Mouse (Mus musculus) limb, embryonic 14.5 days (tissue): ENCODE results near the gene Olfr411. TPM values are rescaled to one million over a fixed set of nuclear protein-coding genes. Genes with fewer than 3 reads are reported as not detected.
A peak's percentile ranks its signal among the peaks of the same experiment; 100 is the strongest.

ENCODE experiments used
- ATAC-seq: fragments of 200-750 bp; cut with Nextera tagmentation; 2 replicates; pipeline ENCODE4 v1.8.0; 2017; ENCODE audit warnings: low read depth, moderate number of reproducible peaks, moderate TSS enrichment; ENCODE audit not compliant: low FRiP score
- DNase-seq: peaks from one replicate; pipeline ENCODE4 v3.0.0-alpha.2; 2015; ENCODE audit warnings: low spot score
- H3K27ac ChIP-seq: fragments of 300-500 bp; sonication (generic); replicated peaks from 2 replicates; pipeline ENCODE4 v1.5.1; 2014; ENCODE audit warnings: low read depth, mild to moderate bottlenecking, low read length, moderate library complexity, mixed read lengths
- H3K27me3 ChIP-seq: fragments of 300-500 bp; sonication (generic); 2 replicates; pipeline ENCODE4 v1.6.1; 2014; ENCODE audit warnings: low read length, mixed read lengths; ENCODE audit not compliant: control insufficient read depth, insufficient read depth
- H3K36me3 ChIP-seq: fragments of 300-500 bp; sonication (generic); 2 replicates; pipeline ENCODE4 v1.6.1; 2014; ENCODE audit warnings: mild to moderate bottlenecking, low read length, moderate library complexity, mixed read lengths; ENCODE audit not compliant: control insufficient read depth, insufficient read depth
- H3K4me1 ChIP-seq: fragments of 300-500 bp; sonication (generic); 2 replicates; pipeline ENCODE4 v1.6.1; 2014; ENCODE audit warnings: antibody characterized with exemption, low read length, mixed read lengths; ENCODE audit not compliant: control insufficient read depth, insufficient read depth
- H3K4me2 ChIP-seq: fragments of 300-500 bp; sonication (generic); replicated peaks from 2 replicates; pipeline ENCODE4 v1.6.1; 2014; ENCODE audit warnings: low read depth, mild to moderate bottlenecking, low read length, moderate library complexity; ENCODE audit not compliant: severe bottlenecking
- H3K4me3 ChIP-seq: fragments of 300-500 bp; sonication (generic); replicated peaks from 2 replicates; pipeline ENCODE4 v1.5.1; 2014; ENCODE audit warnings: low read length
- H3K9ac ChIP-seq: fragments of 300-500 bp; sonication (generic); 2 replicates; pipeline ENCODE4 v1.6.1; 2014; ENCODE audit warnings: mild to moderate bottlenecking, low read depth, low read length, moderate library complexity; ENCODE audit not compliant: severe bottlenecking
- H3K9me3 ChIP-seq: fragments of 300-500 bp; sonication (generic); 2 replicates; pipeline ENCODE4 v1.6.1; 2016; ENCODE audit warnings: low read length; ENCODE audit not compliant: control insufficient read depth
- POLR2A ChIP-seq: fragments of 200-500 bp; IDR thresholded peaks from 2 replicates; pipeline ENCODE4 v1.8.0; 2012; ENCODE audit warnings: inconsistent platforms, mild to moderate bottlenecking, moderate library complexity, borderline replicate concordance; ENCODE audit not compliant: insufficient read depth, insufficient read length; ENCODE audit errors: extremely low read depth
- WGBS: fragments of 180-500 bp; shearing (Covaris S2); extraction: QIAGEN DNeasy Blood & Tissue Kit; methylation state at CpG from one replicate; pipeline ENCODE4 v1.1.7; 2014; 5-methylcytosine and 5-hydroxymethylcytosine counted together
- polyA plus RNA-seq, 2 experiments: library from polyadenylated mRNA; depleted of rRNA in 1 of 2; stranded (reverse) in 1 of 2; unstranded in 1 of 2; fragments of >200 nt; fragmentation: Nextera tagmentation in 1 of 2; extraction: Ambion mirVana in 1 of 2; gene quantifications; 2 replicates each; pipeline versions ENCODE4 v1.2.1 to v1.2.3; 2012 to 2014

Olfr411 gene
- polyA plus RNA-seq, 2 experiments: not detected

DNA sequence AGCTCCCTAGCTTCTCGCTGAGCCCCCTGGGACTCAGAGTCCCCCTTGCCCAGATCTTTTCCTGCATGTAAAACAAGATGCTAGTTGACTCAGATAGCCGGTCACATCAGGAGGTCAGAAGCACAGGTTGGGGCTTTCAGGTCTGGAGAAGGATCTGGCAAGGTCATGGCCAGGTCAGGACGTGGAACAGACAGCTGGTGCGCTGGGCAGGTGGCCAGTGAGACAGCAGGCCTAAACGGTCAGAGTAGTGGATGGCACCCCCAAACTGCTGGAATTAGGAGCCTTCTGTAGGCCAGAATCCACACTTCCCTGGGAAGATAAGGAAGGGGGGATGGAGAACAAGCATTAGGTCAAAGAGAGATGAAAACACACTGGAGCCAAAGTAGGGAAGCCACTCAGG is 34.8 kb upstream of the Olfr411 start:
- Histone ChIP-seq H3K4me3 (no peak overlapping the region), H3K9me3 (no peaks in the 10 kb centered on the region), H3K36me3 (no peaks in the 10 kb centered on the region), H3K9ac (no peak overlapping the region), H3K4me2 (no peak overlapping the region), H3K27me3 (no peaks in the 10 kb centered on the region), H3K27ac (no peak overlapping the region), H3K4me1 (peaks cover 2% of the 10 kb centered on the region; the same call in 1 of the 2 replicates)
- no peak for TF ChIP-seq POLR2A
- no peak for DNase-seq
- ATAC-seq: no peak
- 72% methylated on average over 5 of the region's 5 CpGs for WGBS

- peaks cover 2% of the 10 kb centered on the region; the same call in 1 of the 2 replicates for H3K4me1 ChIP-seq
- no peak overlapping the region for H3K9ac ChIP-seq
- WGBS: 76% methylated on average over 9 of the region's 9 CpGs
- no peaks in the 10 kb centered on the region for H3K27me3 ChIP-seq
- H3K4me2 ChIP-seq: no peak overlapping the region
- no peak overlapping the region for H3K27ac ChIP-seq
- no peaks in the 10 kb centered on the region for H3K36me3 ChIP-seq
- no peak for ATAC-seq
- no peak for DNase-seq
- TF ChIP-seq POLR2A: no peak
- H3K9me3 ChIP-seq: no peaks in the 10 kb centered on the region
- no peak overlapping the region for H3K4me3 ChIP-seq
Observed at GRCm38 (mm10) chr11:74385674-74386073, 33.2 kb upstream of the Olfr411 start.

- Histone ChIP-seq H3K36me3 (no peaks in the 10 kb centered on the region), H3K4me3 (no peak overlapping the region), H3K9me3 (no peaks in the 10 kb centered on the region), H3K27ac (no peak overlapping the region), H3K4me2 (no peak overlapping the region), H3K4me1 (no peaks in the 10 kb centered on the region), H3K27me3 (no peaks in the 10 kb centered on the region), H3K9ac (no peak overlapping the region)
- WGBS: 64% methylated on average over 4 of the region's 4 CpGs
- ATAC-seq (no peak), DNase-seq (no peak)
- no peak for TF ChIP-seq POLR2A
Observed at GRCm38 (mm10) chr11:74379166-74379873, 26.9 kb upstream of the Olfr411 start.

GRCm38 (mm10) chr11:74376847-74377246 is 24.4 kb upstream of the Olfr411 start:
- 65% methylated on average over 3 of the region's 3 CpGs for WGBS
- H3K4me1 ChIP-seq: no peaks in the 10 kb centered on the region
- H3K27me3 ChIP-seq: no peaks in the 10 kb centered on the region
- TF ChIP-seq POLR2A: no peak
- DNase-seq (no peak), ATAC-seq (peak; percentile 55; the same call in 1 of the 2 replicates)
- H3K27ac ChIP-seq: no peak overlapping the region
- H3K9ac ChIP-seq: no peak overlapping the region
- no peaks in the 10 kb centered on the region for H3K9me3 ChIP-seq
- H3K4me3 ChIP-seq: no peak overlapping the region
- H3K36me3 ChIP-seq: no peaks in the 10 kb centered on the region
- H3K4me2 ChIP-seq: no peak overlapping the region

DNA sequence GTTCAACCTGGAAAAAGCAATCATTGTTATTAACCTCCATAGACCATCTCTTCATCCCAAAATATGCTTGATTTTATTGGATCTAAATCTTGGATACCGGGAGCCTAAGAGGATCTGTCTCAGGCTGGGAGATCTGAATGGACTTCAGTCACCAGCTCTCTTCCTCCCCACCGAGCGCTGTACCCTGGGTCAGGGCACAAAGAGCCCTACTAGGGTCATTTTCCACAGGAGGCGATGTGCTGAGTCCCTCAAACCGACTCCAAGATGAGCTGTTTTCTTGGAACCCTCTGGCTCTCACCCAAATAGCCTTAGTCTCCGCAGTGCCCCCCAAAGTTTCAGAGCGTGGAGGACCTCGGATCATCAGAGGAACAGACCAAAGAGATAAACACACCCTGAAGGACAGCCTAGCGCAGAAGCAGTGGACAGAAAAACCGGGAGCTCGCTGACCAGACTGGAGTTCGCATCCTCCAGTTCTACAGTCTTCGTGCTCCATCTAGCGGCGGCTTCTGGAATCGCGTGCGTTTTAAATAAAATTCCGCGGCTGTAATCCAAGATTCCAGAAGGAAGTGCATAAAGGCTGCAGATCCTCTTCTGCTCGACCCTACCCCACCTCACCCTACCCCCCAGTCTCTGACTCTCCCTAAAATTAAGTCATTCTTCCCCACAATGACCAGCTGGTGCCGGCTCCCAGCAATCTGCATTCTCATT is 19.1 kb upstream of the Olfr411 start:
- Histone ChIP-seq H3K4me1 (no peaks in the 10 kb centered on the region), H3K4me3 (no peak overlapping the region), H3K4me2 (no peak overlapping the region), H3K27ac (no peak overlapping the region), H3K9ac (no peak overlapping the region), H3K27me3 (0 out of 2 replicates have a peak, but pooled peaks cover 6% of the 10 kb centered on the region), H3K9me3 (no peaks in the 10 kb centered on the region), H3K36me3 (no peaks in the 10 kb centered on the region)
- 11% methylated on average over 22 of the region's 22 CpGs for WGBS
- peak; percentile 77 for DNase-seq
- 0 out of 2 replicates have a peak, but pooled peaks have one; percentile 23 for ATAC-seq
- TF ChIP-seq POLR2A: no peak
